Mouse (Mus musculus): ENCODE measurements around the gene Tle3. TPM values are rescaled to one million over a fixed set of nuclear protein-coding genes. Genes with fewer than 3 reads are reported as not detected.

The Tle3 gene
- total RNA-seq, 2 experiments from 2014 or later, result 79.4 to 113 TPM

DNA sequence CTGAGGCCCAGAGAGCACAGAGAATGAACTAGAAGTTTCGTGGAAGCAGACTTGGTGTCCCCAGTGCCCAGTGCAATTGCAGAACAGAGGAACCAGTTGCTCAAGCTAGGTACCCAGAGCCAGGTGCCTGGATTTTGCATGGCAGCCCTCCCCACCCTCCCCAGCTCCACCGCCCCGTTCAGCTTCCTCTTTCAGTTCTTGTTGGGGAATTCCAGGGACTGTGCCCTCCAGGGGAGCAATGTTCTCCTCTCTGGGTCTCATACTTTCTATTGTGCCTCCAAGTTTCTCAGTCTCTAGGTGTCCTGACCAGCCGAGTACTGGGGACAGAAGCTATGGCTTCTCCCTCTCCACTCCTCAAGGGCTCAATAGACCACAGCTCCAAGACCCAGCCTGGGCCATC, 59.7 kb downstream of the Tle3 start:
- peak; percentile 40 for ATAC-seq (ENCODE audit: poor library complexity, severe bottlenecking)

DNA sequence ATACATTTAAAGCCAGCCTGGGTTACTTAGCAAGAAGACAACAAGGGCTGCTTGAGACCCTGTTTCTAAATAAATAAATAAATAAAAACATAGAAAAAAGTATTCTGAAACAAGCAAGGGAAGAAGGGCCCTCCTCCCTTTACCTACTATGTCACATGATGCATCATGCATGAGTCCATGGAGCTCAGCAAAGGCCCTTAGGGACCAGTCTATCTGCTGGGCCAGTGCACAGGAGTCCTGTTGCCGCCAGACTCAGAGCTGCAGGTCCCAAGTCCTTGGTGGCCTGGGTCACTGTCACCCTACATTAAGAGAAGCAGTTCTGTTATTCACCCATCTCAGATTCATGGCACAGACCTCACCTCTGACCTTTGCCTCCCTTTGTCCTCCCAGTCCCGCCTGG, 61.0 kb downstream of the Tle3 start:
- no peak for ATAC-seq (ENCODE audit: poor library complexity, severe bottlenecking)

DNA sequence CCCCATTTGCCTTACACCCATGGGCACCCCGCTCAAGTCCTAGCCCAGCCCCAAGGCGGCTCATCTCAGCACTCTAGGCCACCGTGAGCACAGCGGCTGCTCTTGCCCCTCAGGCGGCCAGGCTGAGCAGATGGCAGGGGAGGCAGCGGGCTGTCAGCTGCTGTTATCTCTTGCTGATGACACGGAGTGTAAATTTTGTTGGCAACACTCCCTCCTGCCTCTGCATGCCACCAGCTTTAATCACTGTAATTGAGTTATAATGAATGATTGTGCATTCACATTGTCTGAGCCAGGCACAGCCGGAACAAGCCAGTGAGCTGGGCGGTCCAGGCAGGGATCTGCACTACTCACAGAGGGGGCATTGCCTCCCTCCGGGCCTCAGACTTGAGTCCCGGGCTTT, 61.9 kb downstream of the Tle3 start:
- ATAC-seq (ENCODE audit: poor library complexity, severe bottlenecking), result no peak

DNA sequence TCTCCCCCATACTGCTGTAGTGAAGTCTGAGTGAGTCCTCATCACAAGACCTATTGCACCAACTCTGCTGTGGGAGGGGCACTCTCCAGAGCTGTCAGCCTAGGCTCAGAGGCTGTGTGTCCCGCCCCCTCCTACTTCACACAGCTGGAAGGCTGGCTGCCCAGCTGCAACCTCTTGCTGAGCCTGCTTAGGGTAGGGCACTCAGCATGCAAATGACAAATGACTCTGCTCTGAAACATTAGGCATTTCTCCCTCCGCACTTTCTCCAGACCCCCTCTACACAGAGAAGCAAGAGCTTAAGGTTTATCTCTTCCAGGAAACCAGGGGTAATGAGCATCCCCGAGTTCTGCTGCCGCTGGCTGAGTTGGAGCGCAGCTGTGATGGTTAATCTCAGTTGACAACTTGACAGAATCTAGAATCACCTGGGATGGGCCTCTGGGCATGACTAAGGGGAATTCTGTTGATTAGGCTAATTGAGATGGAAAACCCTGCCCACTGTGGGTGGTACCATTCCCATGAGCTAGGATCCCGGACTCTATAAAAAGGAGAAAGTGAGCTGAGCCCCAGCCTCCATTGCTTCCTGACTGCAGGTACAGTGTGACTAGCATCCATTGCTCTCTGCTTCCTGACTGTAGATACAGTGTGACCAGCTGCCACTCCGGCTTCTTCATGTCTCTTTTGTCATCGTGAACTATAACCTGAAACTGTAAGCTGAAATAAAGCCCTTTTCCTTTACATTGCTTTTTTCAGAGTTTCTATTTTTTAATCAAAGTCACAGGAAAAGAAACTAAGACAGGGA, 63.2 kb downstream of the Tle3 start:
- peak; percentile 53; the same call in 1 of the 2 replicates for ATAC-seq (ENCODE audit: poor library complexity, severe bottlenecking)

DNA sequence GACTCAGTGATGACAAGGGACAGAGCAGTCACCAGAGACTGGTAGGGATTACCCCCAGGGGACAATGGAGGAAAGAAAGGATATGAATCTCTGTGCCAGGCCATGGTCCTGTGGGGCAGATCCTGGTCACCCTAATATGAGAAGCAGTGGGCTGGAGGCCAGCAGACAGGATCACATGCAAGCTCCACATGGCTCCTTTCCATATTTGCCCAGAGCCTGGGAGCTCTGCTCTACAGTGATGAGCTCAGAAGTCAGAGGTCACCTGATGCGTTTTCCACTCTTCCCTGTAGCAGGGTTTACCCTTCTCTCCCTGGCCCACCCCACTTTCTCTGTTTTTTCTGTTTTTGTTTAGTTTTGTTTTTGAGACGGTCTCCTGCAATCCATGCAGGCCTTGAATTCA, 63.9 kb downstream of the Tle3 start:
- no peak for ATAC-seq (ENCODE audit: poor library complexity, severe bottlenecking)

DNA sequence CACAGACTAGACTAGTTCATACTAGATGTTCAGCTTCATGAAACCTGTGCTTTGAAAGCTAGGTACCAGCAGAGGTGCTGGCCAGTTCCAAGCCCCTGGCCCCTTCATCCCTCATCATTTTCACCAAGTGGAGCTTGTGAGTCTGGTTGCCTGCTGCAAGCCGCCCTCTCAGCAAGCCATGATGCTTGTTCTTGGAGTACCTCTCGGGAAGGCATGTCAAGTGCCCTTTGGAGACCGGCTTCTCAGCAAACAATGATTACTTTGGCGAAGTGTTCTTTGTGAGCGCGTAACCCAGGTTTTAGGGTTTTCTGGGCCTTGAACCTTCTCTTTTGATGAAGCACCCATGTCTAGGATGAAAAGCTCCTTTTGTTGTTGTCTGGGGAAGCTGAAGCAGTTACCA, 64.6 kb downstream of the Tle3 start:
- ATAC-seq (ENCODE audit: poor library complexity, severe bottlenecking), result no peak

DNA sequence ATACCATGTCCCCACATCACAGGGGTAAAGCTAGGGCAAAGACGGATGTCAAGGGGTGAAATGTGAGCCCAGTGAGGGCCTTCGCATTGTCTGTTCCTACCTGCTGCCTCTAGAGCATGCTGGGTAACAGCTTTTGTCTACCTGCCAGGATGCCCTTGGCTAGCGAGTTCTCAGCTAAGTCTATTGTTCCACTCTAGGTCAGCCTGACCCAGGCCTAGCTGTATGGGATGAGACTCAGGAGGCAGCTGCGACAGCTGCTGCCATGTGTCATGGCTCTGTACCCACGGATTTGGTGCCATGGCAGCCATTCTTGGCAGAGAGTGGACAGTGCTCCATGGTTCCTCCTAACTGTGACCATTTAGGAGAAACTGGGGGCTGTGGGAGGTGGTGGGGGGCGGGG, 66.9 kb downstream of the Tle3 start:
- no peak for ATAC-seq (ENCODE audit: poor library complexity, severe bottlenecking)

DNA sequence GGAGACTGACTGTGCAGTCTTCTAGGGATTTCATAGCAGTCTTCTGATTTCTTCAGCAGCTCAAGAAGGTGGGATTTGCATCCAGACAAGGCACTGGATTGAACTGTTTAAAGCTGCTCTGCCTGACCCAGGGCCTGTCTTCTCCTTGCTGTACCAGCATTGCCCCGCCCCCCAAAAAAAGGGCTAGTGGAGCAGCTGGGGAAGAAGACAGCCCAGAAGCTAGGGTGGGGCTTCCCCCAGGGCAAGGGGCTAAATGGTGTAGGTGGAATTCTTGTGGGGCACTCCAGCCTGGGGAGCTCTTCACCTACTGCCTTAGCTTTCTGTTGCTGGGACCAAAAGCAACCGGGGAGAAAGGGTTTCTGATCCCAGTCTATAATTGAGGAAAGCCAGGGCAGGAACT, 67.8 kb downstream of the Tle3 start:
- no peak for ATAC-seq (ENCODE audit: poor library complexity, severe bottlenecking)

DNA sequence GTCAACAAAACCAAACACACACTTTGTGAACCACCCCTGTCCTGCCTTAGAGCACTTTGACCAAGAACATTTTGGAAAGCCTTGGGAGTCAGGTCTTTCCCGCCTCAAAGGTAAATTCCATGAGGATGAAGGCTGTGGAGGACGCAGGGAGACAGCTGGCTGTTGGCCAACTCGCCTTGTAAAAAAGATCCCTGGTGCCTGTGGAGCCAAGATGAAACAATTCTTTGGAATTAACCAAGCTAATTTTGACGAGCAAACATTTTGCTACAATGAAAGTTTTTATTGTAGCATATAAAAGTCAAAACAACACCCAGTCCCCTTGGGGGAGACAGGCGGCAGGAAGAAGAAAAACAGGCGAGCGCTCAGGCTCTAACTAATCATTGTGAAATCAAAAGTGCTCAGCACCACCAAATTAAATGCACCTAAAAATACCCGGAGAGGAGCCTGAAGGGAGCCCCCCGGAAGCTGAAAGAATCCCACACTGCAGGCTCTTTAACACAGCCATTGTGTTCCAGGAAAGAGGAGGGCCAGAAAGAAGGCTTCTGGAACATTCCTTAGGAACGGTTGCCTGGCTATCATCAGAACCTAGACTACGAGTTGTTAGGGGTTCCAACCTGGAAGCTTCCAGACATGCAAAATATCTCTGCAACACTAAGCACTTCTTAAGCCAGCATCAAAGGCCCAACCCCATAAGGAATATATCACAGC, 69.2 kb downstream of the Tle3 start:
- ATAC-seq (ENCODE audit: poor library complexity, severe bottlenecking), result no peak

DNA sequence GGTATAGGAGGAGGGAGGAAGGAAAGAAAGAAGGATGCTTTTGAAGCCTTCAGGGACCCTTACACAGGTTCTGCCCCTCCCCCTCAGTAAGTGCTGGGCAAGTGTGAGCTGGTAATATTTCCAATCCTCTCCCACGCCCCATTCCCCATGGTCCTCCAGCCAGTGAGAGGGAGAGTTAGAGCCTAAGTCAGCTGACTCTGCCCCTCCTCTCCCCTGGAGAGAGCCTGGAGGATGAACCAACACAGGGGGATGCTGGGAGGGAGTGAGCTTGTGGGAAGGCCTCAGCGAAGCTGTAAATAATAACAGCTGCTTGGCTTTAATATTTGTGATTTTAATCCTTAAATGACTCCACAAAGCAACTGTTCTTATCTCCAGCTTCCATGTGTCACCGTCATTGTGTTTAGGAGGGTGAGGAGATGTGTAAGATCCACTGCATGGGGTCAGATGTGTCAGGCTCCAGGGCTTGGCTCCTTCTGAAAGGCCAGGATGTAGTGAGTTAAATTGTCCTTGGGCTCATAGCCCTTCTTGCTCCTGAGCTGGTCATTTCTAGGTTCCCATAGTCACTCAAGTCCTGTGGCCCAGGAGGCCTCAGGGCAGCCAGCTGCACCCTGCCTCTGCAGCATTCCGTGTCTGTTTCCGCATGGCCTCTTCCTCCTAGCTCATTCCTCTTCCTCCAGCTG, 70.9 kb downstream of the Tle3 start:
- no peak for ATAC-seq (ENCODE audit: poor library complexity, severe bottlenecking)

DNA sequence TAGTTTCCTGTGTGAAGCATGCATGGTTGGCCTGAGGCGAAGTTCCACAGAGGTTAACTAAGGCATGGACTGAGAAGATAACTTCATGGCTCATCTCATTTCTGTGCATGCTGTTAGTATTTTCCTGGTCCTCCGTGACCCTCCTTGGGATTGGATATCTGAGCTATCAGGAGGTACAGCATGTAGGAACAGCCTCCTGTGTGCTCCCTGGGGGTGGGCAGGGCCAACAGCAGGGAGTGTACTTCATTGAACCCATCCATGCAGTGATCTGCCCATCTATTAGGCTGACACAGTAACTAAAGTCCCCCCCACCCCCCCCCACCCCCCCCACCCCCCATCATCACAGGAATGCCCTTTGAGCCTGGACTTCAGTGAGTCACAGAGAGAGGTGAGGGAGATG, 73.0 kb downstream of the Tle3 start:
- ATAC-seq (ENCODE audit: poor library complexity, severe bottlenecking), result no peak

DNA sequence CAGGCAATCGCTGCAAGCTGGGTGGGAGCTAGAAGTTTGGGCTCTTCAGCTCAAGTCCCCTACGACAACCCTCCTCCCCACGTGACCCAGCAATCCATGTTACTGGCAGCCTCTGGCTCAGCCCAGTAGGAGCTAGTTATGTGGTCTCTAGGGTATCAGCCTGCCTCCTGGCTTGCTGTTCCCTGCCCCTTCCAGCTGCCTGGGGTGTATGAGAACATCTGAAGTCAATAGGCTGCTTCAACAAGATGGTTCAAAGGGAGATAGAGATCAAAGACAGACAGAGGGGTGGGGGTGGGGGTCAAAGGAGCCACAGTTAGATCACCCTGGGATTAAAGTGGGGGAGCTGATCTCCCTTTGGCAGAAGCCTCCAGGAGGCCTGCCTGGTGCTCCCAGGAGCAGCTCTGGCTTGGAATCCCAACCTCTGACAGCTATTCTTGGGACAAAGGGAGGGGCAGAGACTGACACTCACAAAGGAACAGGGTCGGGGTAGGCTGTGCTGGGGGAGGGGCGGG, 73.6 kb downstream of the Tle3 start:
- ATAC-seq (ENCODE audit: poor library complexity, severe bottlenecking), result no peak

DNA sequence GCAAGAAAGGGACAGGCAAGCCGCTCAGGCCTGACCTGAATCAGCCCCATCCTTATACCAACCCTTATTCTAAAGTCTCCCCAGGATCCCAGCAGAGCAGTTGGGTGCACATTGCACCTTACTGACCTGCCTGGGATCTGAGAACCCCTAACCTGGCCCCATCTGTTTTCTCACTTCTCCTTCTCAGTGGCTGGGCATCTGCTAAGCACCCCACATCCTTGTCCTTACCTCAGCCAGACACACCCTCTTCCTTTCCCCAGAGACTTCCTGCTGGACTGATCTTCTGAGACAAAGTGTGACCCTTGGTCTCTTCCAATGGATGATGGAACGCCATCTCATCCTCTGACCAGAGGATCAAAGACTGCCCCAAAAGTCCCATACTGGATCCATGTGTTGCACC, 74.8 kb downstream of the Tle3 start:
- peak; percentile 39; the same call in 1 of the 2 replicates for ATAC-seq (ENCODE audit: poor library complexity, severe bottlenecking)

DNA sequence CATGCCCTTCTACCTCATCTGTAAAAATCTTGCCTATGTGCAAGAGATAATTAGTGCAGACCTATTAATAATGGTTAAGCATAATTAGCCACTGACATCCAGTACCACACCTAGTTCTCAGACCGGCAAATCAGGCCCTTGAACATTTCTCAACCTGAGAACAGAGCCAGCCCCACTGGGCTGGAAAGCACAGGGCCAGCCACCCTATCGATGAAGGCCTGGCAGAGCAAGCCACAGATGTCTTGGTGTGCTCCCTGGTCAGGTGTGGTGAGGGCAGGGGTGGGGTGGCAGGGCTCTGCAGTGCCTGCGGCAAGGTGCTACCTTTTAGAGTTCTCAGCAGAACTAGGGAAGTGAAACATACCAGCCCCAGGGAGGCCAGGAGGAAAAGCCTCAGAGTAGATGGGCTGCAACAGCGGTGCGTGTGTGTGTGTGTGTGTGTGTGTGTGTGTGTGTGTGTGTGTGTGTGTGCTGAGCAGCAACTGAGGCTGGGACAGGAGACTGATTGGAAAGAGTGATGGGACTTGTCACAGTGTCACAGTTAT, 77.3 kb downstream of the Tle3 start:
- peak; percentile 43; the same call in 1 of the 2 replicates for ATAC-seq (ENCODE audit: poor library complexity, severe bottlenecking)

DNA sequence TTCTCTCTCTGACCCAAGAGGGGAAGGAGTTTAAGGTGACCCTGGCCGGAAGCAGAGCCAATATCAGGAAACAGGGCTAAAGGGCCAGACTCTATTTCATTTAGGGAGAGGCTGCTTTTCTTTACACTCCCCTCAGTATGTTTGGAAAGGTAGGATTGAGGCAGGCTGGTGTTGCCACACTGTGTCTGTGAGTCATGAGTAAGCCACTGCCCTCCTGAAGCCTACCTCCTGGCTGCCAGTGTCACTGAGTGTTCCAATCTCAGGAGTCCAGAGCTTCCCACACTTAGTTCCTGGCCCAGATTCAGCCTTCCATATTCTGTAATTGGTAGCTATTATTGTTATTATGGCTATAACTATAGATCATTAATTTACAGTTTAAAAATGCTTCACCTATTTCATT, 79.9 kb downstream of the Tle3 start:
- no peak for ATAC-seq (ENCODE audit: poor library complexity, severe bottlenecking)

DNA sequence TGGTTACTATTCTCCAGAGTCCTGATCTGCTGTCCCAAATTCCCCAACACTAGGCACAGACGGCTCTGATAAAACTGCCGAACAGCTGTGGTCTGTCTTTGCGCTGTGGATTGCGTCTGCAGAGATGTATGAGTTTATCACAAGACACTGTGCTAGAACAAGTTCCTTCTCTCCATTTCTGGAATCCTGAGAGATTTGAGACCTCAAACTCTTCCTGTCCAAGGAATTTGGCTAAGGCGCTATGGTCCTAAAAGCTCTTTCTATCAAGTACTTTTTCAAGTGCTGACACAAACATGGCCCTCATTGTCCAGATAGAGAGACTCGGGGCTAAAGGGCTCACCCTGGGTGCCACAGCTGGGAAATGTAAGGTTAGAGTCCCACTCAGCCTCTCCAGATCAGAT, 83.7 kb downstream of the Tle3 start:
- no peak for ATAC-seq (ENCODE audit: poor library complexity, severe bottlenecking)

DNA sequence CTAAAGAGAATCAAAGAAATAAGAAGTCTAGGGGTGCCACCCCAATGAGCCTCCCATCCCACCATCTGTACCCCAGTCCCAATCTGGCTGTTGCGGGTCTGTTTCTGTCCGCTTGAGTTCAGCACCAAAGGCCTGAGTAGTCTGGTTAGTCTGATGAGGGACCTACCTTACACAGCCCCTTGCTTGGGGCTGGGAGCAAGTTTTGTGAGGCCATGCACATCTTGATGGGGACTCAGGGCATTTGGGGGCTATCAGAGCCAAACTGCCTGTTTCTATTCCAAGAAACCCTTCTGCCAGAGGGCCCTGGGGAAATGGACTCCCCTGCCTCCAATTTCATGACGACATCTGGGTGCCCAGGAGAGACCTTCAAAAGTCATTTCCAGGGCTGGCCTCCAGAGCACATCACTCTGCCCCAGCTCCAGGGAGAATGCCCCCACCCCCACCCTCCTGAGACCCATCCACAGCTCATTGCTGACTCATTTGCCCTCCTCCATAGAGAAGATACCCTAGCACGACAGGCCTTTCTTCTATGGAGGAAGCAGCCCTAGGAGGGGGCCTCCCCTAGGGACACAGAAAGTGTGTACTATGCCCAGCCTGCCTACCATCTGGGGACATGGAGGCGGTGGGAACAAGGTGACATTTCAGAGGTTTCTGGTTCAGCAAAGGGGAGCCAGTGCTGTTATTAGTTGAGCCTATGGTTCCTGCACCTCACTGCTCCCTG, 84.4 kb downstream of the Tle3 start:
- ATAC-seq (ENCODE audit: poor library complexity, severe bottlenecking), result no peak

DNA sequence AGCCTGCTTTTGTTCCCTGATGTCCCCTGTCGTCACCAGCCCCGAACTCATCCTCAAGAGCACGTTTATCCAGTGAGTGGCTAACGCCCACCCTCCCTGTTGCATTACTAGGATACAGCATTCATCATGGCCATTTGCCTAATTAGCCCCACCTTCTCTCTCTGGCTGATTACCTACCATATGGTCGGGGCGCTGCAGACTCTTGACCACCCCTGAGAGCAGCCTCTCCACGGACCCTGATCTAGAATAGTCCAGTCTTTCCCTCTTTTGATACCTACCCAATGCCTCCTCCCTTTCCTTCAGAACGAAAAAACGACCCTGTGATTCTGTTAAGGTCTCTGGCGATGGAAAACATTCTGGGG, 85.0 kb downstream of the Tle3 start:
- no peak for ATAC-seq (ENCODE audit: poor library complexity, severe bottlenecking)

DNA sequence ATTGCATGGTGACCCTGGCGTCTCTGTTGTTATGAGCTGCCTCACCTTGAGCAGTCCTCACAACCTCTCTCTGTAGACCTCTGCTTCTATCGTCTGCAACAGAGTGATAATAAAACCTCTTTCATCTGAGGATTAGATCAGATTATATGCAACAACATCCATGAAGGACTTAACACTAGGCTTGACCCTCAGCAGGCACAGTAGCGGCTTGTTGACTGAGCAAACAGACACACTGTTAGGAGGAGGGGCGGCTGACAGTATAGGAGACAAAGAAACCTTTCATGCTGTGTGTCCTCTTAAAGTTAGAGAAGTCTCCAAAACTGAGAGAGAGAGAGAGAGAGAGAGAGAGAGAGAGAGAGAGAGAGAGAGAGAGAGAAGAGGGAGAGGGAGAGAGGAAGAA, 89.7 kb downstream of the Tle3 start:
- ATAC-seq (ENCODE audit: poor library complexity, severe bottlenecking), result no peak

DNA sequence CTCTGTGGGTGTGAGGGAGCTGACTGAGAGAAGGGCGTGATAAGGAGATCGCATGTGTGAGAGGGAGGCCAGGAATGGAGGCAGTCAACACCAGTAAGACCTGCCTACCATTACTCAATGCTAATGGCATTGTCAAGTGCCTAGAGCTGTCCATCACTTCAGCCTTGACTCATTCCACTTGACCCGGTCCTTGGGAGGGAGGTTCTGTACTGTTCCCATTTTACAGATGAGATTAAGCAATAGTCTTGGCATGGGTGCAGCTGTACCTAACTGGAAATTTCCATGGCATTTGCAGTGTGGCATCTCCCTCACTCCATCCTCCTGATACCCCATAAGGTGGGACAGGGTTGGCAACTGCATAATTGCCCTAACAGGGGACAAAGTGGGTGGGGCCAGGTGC, 95.3 kb downstream of the Tle3 start:
- no peak for ATAC-seq (ENCODE audit: poor library complexity, severe bottlenecking)
